Mouse (Mus musculus): ENCODE measurements around the gene Tnfrsf11a. TPM values are rescaled to one million over a fixed set of nuclear protein-coding genes. Genes with fewer than 3 reads are reported as not detected.

Tnfrsf11a gene
- polyA plus RNA-seq, 1 experiment from 2014 or later, result 0.30 TPM

DNA sequence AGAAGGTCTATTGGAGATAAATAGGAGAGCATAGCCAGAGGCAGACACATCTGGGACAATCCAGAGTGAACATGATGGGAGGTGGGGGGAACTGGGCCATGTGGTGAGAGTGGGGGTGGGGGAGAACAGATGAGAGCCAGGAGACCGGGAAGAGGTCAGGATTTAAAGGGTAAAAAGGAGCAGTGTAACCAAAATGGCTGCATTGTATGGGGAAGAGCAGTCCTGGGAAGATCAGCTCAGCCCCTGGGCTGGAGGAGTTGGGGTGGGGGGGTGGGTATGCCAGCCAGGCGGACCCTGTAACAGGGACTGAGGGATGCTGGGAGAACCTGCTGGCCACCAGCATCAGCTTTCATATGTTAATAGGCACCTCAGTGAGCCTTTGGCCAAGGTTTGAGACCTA lies 34.8 kb downstream of the Tnfrsf11a start:
- H3K9ac ChIP-seq, result no peak overlapping the region
- H3K27ac ChIP-seq, result no peak overlapping the region
- no peaks in the 10 kb centered on the region for H3K9me3 ChIP-seq (replicated peaks)
- no peak for ATAC-seq (ENCODE audit: low FRiP score)
- no peak overlapping the region for H3K4me2 ChIP-seq (replicated peaks)
- peaks cover 2% of the 10 kb centered on the region; the same call in 1 of the 2 replicates for H3K4me1 ChIP-seq
- no peaks in the 10 kb centered on the region for H3K36me3 ChIP-seq
- H3K27me3 ChIP-seq, result no peaks in the 10 kb centered on the region
- 18% methylated on average over 2 of the region's 2 CpGs for WGBS
- no peak overlapping the region for H3K4me3 ChIP-seq

DNA sequence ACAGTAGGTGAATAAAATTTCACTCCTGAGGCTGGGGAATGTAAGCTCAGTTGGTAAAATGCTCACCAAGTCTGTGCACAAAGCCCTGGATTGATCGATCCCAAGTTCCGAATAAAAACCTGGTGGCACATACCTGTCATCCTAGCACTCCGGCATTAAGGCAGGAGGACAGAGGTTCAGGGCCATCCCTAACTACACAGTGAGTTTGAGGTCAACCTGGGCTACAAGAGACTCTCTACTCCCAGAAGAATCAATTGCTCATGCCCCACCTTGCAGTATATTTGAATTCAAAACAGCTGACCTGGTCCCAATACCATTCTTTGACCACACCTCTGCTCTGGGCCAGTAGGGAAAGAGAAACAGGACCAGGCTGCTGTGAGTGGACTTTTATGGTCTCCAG lies 35.2 kb downstream of the Tnfrsf11a start:
- no peak for ATAC-seq (ENCODE audit: low FRiP score)
- Histone ChIP-seq H3K4me1 (peaks cover 2% of the 10 kb centered on the region; the same call in 1 of the 2 replicates), H3K4me3 (no peak overlapping the region), H3K9me3 (replicated peaks) (no peaks in the 10 kb centered on the region), H3K4me2 (replicated peaks) (no peak overlapping the region), H3K27ac (no peak overlapping the region), H3K9ac (no peak overlapping the region), H3K36me3 (no peaks in the 10 kb centered on the region), H3K27me3 (no peaks in the 10 kb centered on the region)
- WGBS, result 80% methylated on average over 3 of the region's 3 CpGs

DNA sequence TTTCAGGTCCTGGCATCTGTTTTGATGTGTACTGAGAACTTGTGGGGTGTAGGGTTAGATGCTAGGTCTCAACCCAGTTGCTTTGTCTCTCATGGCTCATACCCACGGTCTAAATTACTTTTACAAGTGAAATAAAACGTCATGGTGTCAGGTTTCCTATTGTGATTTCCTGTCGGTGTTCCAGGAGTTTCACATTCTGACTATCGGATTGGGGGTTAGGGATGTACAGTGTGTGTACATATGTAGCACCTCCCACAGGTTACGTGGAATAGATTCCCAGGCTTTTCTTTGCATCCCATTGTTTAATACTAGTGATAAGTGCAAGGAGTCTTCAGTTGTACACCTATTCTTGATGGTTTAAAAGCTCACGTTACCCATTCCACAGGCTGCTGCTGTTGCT lies 38.5 kb downstream of the Tnfrsf11a start:
- H3K4me1 ChIP-seq, result peaks cover 2% of the 10 kb centered on the region; the same call in 1 of the 2 replicates
- H3K27me3 ChIP-seq, result no peaks in the 10 kb centered on the region
- no peak overlapping the region for H3K9ac ChIP-seq
- no peak for ATAC-seq (ENCODE audit: low FRiP score)
- H3K27ac ChIP-seq, result no peak overlapping the region
- no peak overlapping the region for H3K4me2 ChIP-seq (replicated peaks)
- H3K36me3 ChIP-seq, result no peaks in the 10 kb centered on the region
- WGBS, result 54% methylated on average over 6 of the region's 6 CpGs
- H3K9me3 ChIP-seq (replicated peaks), result no peaks in the 10 kb centered on the region
- H3K4me3 ChIP-seq, result no peak overlapping the region

DNA sequence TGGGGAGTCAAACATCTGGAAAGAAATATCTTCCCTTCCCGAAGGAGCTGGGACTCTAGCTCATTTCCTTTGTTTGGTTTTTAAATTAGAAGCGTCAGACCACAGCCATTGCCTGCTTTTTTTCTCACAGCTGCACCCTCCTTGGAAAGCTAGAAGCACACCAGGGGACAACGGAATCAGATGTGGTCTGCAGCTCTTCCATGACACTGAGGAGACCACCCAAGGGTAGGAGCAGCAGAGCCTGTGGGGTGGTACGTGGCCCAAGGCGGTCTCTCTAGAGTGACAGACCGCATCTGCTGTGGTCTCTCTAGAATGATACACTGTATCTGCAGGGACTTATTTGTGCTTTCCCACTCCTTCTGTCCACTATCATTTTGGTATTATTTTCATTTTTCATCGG lies 39.2 kb downstream of the Tnfrsf11a start:
- Histone ChIP-seq H3K9ac (no peak overlapping the region), H3K9me3 (replicated peaks) (no peaks in the 10 kb centered on the region), H3K4me1 (0 out of 2 replicates have a peak, but pooled peaks cover 2% of the 10 kb centered on the region), H3K27ac (no peak overlapping the region), H3K36me3 (no peaks in the 10 kb centered on the region), H3K4me2 (replicated peaks) (no peak overlapping the region), H3K27me3 (no peaks in the 10 kb centered on the region), H3K4me3 (no peak overlapping the region)
- WGBS, result 57% methylated on average over 7 of the region's 7 CpGs
- ATAC-seq (ENCODE audit: low FRiP score), result no peak

DNA sequence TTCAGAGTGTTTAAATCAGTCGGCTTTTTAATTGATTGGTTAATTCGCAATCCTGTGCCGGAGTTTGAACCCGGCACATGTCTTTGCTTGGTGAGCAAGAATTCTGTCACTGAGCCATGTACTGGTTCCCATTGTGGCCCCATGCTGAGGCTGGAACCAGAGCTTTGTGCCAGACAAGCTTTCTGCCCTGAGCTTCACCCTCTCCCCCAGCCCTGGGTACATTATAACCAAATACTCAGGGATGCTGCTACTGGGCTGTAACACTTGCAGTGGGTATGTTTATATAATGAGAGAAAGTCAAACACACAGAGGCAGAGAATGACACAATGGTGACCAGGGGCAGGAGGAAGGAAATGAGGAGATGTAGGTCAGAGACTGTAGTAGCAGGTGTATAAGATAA lies 43.8 kb downstream of the Tnfrsf11a start:
- Histone ChIP-seq H3K4me3 (no peak overlapping the region), H3K4me2 (replicated peaks) (no peak overlapping the region), H3K9ac (no peak overlapping the region), H3K27me3 (no peaks in the 10 kb centered on the region), H3K4me1 (0 out of 2 replicates have a peak, but pooled peaks cover 2% of the 10 kb centered on the region), H3K36me3 (no peaks in the 10 kb centered on the region), H3K27ac (no peak overlapping the region), H3K9me3 (replicated peaks) (no peaks in the 10 kb centered on the region)
- ATAC-seq (ENCODE audit: low FRiP score), result no peak
- 97% methylated on average over 4 of the region's 4 CpGs for WGBS

DNA sequence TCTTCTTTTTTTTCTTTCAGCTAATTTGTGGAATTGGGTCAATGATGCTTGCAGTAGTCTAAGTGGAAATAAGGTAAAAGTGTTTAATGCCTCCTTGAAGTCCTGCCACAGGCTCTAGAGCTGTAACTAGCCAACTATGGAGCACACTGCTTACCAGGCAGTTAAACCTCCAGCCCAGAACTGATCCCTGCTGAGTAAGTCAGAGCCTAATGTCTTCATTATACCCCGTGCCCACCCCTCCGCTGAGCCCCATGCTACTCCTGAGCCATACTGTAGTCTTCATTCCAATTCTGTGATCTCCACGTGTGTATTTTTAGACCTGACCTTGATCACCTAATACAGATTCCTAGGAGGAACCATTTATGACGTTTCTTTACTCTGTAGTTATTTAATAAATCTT lies 44.5 kb downstream of the Tnfrsf11a start:
- no peak for ATAC-seq (ENCODE audit: low FRiP score)
- 80% methylated on average over 4 of the region's 4 CpGs for WGBS
- H3K4me1 ChIP-seq, result no peaks in the 10 kb centered on the region
- H3K4me3 ChIP-seq, result no peak overlapping the region
- H3K9ac ChIP-seq, result no peak overlapping the region
- no peak overlapping the region for H3K4me2 ChIP-seq (replicated peaks)
- H3K36me3 ChIP-seq, result no peaks in the 10 kb centered on the region
- H3K27me3 ChIP-seq, result no peaks in the 10 kb centered on the region
- no peaks in the 10 kb centered on the region for H3K9me3 ChIP-seq (replicated peaks)
- no peak overlapping the region for H3K27ac ChIP-seq

DNA sequence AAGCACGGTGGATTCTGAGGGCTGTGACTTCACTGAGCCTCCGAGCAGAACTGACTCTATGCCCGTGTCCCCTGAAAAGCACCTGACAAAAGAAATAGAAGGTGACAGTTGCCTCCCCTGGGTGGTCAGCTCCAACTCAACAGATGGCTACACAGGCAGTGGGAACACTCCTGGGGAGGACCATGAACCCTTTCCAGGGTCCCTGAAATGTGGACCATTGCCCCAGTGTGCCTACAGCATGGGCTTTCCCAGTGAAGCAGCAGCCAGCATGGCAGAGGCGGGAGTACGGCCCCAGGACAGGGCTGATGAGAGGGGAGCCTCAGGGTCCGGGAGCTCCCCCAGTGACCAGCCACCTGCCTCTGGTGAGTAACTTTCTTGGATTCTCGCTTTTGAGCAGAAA lies 46.9 kb downstream of the Tnfrsf11a start:
- Histone ChIP-seq H3K36me3 (no peaks in the 10 kb centered on the region), H3K4me1 (no peaks in the 10 kb centered on the region), H3K4me3 (no peak overlapping the region), H3K9me3 (replicated peaks) (no peaks in the 10 kb centered on the region), H3K27me3 (no peaks in the 10 kb centered on the region), H3K27ac (no peak overlapping the region), H3K4me2 (replicated peaks) (no peak overlapping the region), H3K9ac (no peak overlapping the region)
- no peak for ATAC-seq (ENCODE audit: low FRiP score)
- 89% methylated on average over 7 of the region's 7 CpGs for WGBS

DNA sequence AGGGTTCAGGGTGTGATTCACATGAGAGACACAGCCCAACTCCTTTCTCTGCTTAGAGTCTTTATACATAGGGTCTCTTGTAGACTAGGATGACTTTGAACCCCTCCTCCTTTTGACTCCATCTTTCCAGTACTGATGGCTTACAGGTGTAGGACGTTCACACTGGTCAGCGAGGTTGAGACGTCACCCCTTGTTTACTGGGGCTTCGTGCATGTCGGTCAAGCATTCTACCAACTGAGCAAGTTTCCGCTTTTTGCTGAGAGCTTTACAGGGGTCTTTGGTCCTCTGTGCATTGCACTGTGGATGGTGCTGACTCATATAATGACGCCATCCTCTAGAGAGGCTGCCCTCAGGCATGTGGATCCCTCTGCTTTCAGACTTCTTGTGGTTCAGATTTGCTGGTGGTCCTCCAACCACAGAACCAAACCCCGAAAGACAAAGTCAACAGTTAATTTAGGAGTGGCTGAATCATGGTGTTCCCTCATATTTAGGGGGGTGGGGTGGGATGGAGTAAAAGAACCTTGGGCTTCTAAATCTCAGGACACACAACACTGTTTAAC lies 47.3 kb downstream of the Tnfrsf11a start:
- no peak overlapping the region for H3K9ac ChIP-seq
- 89% methylated on average over 8 of the region's 8 CpGs for WGBS
- no peaks in the 10 kb centered on the region for H3K36me3 ChIP-seq
- no peak overlapping the region for H3K4me3 ChIP-seq
- no peak for ATAC-seq (ENCODE audit: low FRiP score)
- no peaks in the 10 kb centered on the region for H3K9me3 ChIP-seq (replicated peaks)
- H3K4me2 ChIP-seq (replicated peaks), result no peak overlapping the region
- no peaks in the 10 kb centered on the region for H3K4me1 ChIP-seq
- H3K27me3 ChIP-seq, result no peaks in the 10 kb centered on the region
- no peak overlapping the region for H3K27ac ChIP-seq

DNA sequence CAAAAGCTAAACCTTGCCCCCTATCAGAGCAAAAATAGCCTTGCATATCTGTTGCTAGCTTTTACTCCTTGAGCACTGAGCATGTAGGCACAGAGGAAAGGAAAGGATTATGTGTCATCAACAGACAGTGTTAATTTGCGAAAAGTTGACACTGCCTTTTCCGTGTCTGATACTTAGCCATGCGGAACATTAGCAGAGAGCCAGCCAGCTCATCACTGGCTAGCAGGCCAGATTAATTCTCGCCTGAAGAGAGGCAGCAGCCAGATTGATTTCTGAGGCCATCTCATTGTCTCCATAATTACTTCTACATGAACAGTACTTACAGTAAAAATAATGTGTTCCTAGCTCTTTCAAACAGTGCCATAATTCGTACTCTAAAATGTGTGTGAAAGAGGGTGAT lies 48.7 kb downstream of the Tnfrsf11a start:
- H3K27ac ChIP-seq, result no peak overlapping the region
- no peak for ATAC-seq (ENCODE audit: low FRiP score)
- no peaks in the 10 kb centered on the region for H3K4me1 ChIP-seq
- no peak overlapping the region for H3K4me3 ChIP-seq
- no peaks in the 10 kb centered on the region for H3K36me3 ChIP-seq
- no peaks in the 10 kb centered on the region for H3K9me3 ChIP-seq (replicated peaks)
- 74% methylated on average over 5 of the region's 5 CpGs for WGBS
- no peak overlapping the region for H3K4me2 ChIP-seq (replicated peaks)
- H3K9ac ChIP-seq, result no peak overlapping the region
- no peaks in the 10 kb centered on the region for H3K27me3 ChIP-seq

DNA sequence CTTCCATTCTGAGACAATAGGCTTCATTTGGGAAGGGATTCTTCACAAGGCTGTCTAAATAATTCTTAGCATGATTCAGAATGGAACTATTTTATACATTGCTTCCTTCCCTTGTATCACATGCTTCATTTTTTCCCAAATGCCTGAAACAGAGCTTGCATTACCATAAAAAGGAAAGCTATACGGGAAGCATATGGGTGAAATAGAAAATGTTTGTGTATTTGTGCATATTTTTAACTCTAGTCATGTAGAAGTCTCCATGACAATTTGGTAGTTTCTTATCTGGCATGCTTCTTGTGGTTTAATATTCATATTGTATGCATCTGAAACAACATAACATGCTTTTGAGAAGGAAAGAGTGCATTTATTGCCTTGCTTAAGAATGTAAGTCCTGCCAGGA lies 52.3 kb downstream of the Tnfrsf11a start:
- Histone ChIP-seq H3K27ac (no peak overlapping the region), H3K4me3 (no peak overlapping the region), H3K4me2 (replicated peaks) (no peak overlapping the region), H3K4me1 (no peaks in the 10 kb centered on the region), H3K9ac (no peak overlapping the region), H3K27me3 (no peaks in the 10 kb centered on the region), H3K36me3 (no peaks in the 10 kb centered on the region), H3K9me3 (replicated peaks) (no peaks in the 10 kb centered on the region)
- no peak for ATAC-seq (ENCODE audit: low FRiP score)
- 91% methylated on average over 1 of the region's 1 CpGs for WGBS

DNA sequence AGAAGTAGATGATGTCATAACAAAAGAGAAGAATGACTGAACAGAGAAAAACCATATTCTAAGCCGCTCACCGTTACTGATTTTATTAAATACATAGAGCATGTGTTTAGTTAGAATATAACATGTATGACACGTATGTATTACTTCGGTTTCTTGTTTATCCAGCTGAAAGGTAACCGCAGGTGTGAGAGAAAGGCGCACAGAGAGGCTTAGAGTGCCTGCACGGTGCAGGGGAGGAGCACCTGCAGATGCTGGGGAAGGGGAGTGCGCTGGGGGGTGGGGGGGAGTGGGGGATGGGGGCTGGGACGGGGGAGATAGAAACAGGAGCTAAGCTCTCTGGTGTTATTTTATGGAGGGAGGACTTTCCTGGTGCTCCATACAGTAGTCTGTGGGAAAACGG lies 62.4 kb downstream of the Tnfrsf11a start:
- ATAC-seq (ENCODE audit: low FRiP score), result peak; percentile 35; the same call in 1 of the 2 replicates
- no peak overlapping the region for H3K27ac ChIP-seq

DNA sequence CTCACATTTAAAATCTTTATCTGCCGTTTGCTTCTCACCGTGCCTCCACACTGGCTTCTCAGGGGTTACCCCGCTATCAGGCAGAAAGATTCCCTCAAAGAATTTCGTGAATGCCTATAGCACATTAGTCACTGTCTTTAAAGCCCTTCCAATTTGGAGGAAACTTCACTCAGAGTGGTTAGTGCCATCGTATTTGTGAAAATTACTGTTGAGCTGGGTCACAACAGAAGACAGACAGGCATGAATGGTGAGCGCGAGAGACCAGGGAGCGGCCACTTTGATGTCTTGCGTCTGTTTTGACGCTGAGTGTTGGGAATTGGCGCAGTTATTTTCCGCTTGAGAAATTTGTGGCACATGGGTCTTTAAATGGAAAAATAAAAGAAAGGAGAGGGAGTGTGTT lies 62.9 kb downstream of the Tnfrsf11a start:
- under 1% methylated on average over 12 of the region's 12 CpGs for WGBS
- Histone ChIP-seq H3K36me3 (no peaks in the 10 kb centered on the region), H3K4me2 (replicated peaks) (peak overlapping the region; percentile 68), H3K27ac (no peak overlapping the region), H3K9ac (no peak overlapping the region), H3K9me3 (replicated peaks) (no peaks in the 10 kb centered on the region), H3K4me3 (peak overlapping the region; percentile 16), H3K4me1 (peaks cover 13% of the 10 kb centered on the region), H3K27me3 (peaks cover 16% of the 10 kb centered on the region)
- ATAC-seq (ENCODE audit: low FRiP score), result peak; percentile 46; the same call in 1 of the 2 replicates

More for the DNA sequence above, 62.4 kb downstream of the Tnfrsf11a start:
- peaks cover 13% of the 10 kb centered on the region for H3K4me1 ChIP-seq
- H3K27me3 ChIP-seq, result peaks cover 16% of the 10 kb centered on the region
- no peak overlapping the region for H3K9ac ChIP-seq
- WGBS, result 18% methylated on average over 10 of the region's 10 CpGs
- H3K4me3 ChIP-seq, result peak overlapping the region; percentile 16
- no peaks in the 10 kb centered on the region for H3K36me3 ChIP-seq
- H3K4me2 ChIP-seq (replicated peaks), result peak overlapping the region; percentile 68
- H3K9me3 ChIP-seq (replicated peaks), result no peaks in the 10 kb centered on the region

DNA sequence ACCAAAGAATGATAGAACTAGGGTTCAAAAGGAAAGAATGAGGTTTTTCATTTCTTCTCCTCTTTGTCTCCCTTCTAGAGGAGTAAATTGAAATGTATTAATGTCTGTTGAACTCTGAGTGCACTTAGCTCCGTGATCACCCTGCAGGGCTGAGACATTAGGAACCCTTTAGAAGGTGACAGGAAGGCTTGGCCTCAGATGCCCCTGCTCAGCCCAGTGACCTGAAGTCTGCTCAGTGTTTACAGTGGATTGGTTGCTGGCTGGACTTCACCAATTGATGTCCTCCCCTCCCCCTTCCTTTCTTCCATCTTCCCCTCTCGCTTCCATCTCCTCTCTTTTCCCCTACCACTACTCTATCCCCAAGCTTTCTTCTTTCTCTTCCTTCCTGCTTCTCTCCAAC lies 63.3 kb downstream of the Tnfrsf11a start:
- Histone ChIP-seq H3K4me3 (no peak overlapping the region), H3K9ac (peak overlapping the region; percentile 32; the same call in 1 of the 2 replicates), H3K36me3 (no peaks in the 10 kb centered on the region), H3K4me2 (replicated peaks) (peak overlapping the region; percentile 68), H3K4me1 (peaks cover 13% of the 10 kb centered on the region), H3K27ac (no peak overlapping the region), H3K9me3 (replicated peaks) (no peaks in the 10 kb centered on the region), H3K27me3 (peaks cover 16% of the 10 kb centered on the region)
- ATAC-seq (ENCODE audit: low FRiP score), result peak; percentile 49
- WGBS, result 4% methylated on average over 2 of the region's 2 CpGs
